ENCODE assay signal across 27 mouse cellular contexts in the genomic region with DNA sequence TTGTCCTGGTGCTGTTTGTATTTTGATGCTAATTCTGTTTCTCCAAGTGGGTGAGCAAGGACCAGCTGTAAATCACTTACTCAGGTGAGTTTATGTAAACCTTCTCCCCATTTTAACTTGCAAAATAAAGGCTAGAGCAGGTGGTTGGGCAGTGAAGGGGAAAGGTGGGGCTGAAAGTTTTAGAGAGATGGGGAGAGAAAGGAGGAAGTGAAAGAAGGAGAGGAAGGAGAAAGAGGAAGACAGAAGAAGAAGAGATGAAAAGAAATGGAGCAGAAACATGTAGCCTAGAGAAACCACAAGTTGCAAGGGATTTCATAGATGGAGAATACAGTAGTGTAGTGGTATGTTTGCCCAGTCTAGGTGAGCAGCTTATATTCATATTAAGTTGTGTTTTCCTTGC. TPM values are rescaled to one million over a fixed set of nuclear protein-coding genes. Genes with fewer than 3 reads are reported as not detected.
"Had no signal": no experiment of that assay in that cellular context is flagged by ENCODE, and none has a peak within 500 bp of the region (broad histone marks: within the 10 kb centered on the region; RNA-seq: fewer than 3 reads in every experiment).

No protein-coding gene starts in this region.

- H3K4me1 ChIP-seq: liver, embryonic 13.5 days; midbrain, embryonic 12.5 days; midbrain, embryonic 15.5 days; neural tube, embryonic 12.5 days; neural tube, embryonic 15.5 days; stomach, embryonic 15.5 days had no signal

- DNase-seq: kidney, adult 18-20 months; kidney, postnatal 36 days; layer of hippocampus, postnatal 36 days; liver, embryonic 13.5 days; lung, adult 2 months; lung, postnatal 36 days; thymus, postnatal 25 days had no signal

- H3K4me3 ChIP-seq: left cerebral cortex, adult 2 months; liver, embryonic 13.5 days; midbrain, embryonic 12.5 days; midbrain, embryonic 15.5 days; neural tube, embryonic 12.5 days; neural tube, embryonic 15.5 days; stomach, embryonic 15.5 days had no signal

- H3K36me3 ChIP-seq: liver, embryonic 13.5 days; midbrain, embryonic 12.5 days; midbrain, embryonic 15.5 days; neural tube, embryonic 12.5 days; neural tube, embryonic 15.5 days; stomach, embryonic 15.5 days had no signal

- H3K27me3 ChIP-seq: liver, embryonic 13.5 days; midbrain, embryonic 12.5 days; midbrain, embryonic 15.5 days; neural tube, embryonic 12.5 days; neural tube, embryonic 15.5 days; stomach, embryonic 15.5 days had no signal

- H3K27ac ChIP-seq: kidney, postnatal 0 days; left cerebral cortex, adult 2 months; liver, embryonic 13.5 days; midbrain, embryonic 12.5 days; midbrain, embryonic 15.5 days; neural tube, embryonic 12.5 days; neural tube, embryonic 15.5 days; stomach, embryonic 15.5 days had no signal

- ATAC-seq: intestine, embryonic 16.5 days; midbrain, embryonic 15.5 days had no signal

RNA-seq across cellular contexts. Expression of a gene that starts 22.3 kb away (rescaled TPM):
- total RNA-seq: layer of hippocampus, adult 8-10 months; layer of hippocampus, postnatal 10 days; layer of hippocampus, postnatal 36 days; left cerebral cortex, adult 2 months; left cerebral cortex, postnatal 10 days; left cerebral cortex, postnatal 36 days; liver, adult 2 months had no signal
- polyA plus RNA-seq: intestine, embryonic 16.5 days; kidney, embryonic 14.5 days; kidney, postnatal 0 days; limb, embryonic 11.5 days; limb, embryonic 14.5 days; liver, adult 2 months; liver, embryonic 13.5 days; liver, embryonic 16.5 days; lung, adult 2 months; lung, embryonic 16.5 days; midbrain, embryonic 12.5 days; midbrain, embryonic 15.5 days; neural tube, embryonic 12.5 days; neural tube, embryonic 15.5 days; small intestine, adult 2 months; stomach, embryonic 15.5 days; thymus, postnatal 0 days had no signal

RNA-seq across cellular contexts. Expression of a gene that starts 35.9 kb away (rescaled TPM):
- total RNA-seq: layer of hippocampus, adult 8-10 months; layer of hippocampus, postnatal 10 days; layer of hippocampus, postnatal 36 days; left cerebral cortex, adult 2 months; left cerebral cortex, postnatal 10 days; left cerebral cortex, postnatal 36 days; liver, adult 2 months had no signal
- polyA plus RNA-seq: intestine, embryonic 16.5 days; kidney, postnatal 0 days; liver, adult 2 months; lung, adult 2 months; lung, embryonic 16.5 days; midbrain, embryonic 15.5 days; neural tube, embryonic 15.5 days; small intestine, adult 2 months; thymus, postnatal 0 days had no signal

RNA-seq across cellular contexts. Expression of a gene that starts 47.9 kb away (rescaled TPM):
- total RNA-seq: layer of hippocampus, adult 8-10 months; layer of hippocampus, postnatal 10 days; layer of hippocampus, postnatal 36 days; left cerebral cortex, adult 2 months; left cerebral cortex, postnatal 10 days; left cerebral cortex, postnatal 36 days; liver, adult 2 months had no signal
- polyA plus RNA-seq: intestine, embryonic 16.5 days; kidney, embryonic 14.5 days; kidney, postnatal 0 days; limb, embryonic 11.5 days; limb, embryonic 14.5 days; liver, adult 2 months; liver, embryonic 13.5 days; liver, embryonic 16.5 days; lung, adult 2 months; lung, embryonic 16.5 days; midbrain, embryonic 12.5 days; midbrain, embryonic 15.5 days; neural tube, embryonic 12.5 days; neural tube, embryonic 15.5 days; small intestine, adult 2 months; stomach, embryonic 15.5 days; thymus, postnatal 0 days had no signal
